Mouse (Mus musculus): Measurements from ENCODE around the gene Snapin. TPM values are rescaled to one million over a fixed set of nuclear protein-coding genes. Genes with fewer than 3 reads are reported as not detected.

Gene Snapin
- polyA plus RNA-seq (2012; ENCODE audit: insufficient read depth, low replicate concordance), result 3.0 and 5.3 TPM in 2 replicates

DNA sequence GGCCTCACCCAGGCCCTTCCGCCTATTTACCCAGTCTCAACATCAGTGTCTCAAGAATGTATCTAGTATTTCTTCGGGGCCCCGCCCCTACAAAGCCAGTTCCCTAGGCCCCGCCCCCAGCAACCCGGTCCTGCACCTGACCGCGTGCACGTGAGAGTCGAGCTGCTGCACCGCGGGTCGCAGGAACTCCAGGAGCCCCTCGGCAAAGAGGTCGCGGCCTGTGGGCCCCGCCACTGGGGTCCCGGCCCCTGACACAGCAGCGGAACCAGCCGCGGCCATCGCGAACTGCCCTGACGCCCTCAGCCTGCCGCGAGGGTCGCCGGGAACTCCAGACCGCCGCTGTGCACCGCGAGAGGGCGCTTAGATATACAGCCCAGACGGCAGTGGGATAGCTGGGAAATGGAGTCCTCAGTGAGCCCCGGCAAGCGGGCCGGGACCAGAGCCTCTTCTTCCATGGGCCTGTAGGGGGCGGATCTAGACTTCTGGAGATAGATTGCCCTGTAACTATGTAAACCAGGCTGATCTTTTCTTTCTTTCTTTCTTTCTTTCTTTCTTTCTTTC is at the start of gene Snapin:
Snapin (minus strand) TSS at position 338 of the 561 bp plus-strand sequence.
- H3K36me3 ChIP-seq (replicated peaks; ENCODE audit: low read length), result peaks cover 61% of the 10 kb centered on the region

GRCm38 (mm10) chr3:90537905-90538296 is 47.1 kb upstream of the Snapin start:
- TF ChIP-seq GATA1 (IDR thresholded peaks at IDR 0.05; ENCODE audit: borderline replicate concordance, low read length), result no peak
- no peak for TF ChIP-seq FLI1 (IDR thresholded peaks at IDR 0.05; ENCODE audit: low read length)
- H3K36me3 ChIP-seq (replicated peaks; ENCODE audit: low read length), result no peaks in the 10 kb centered on the region
- H3K4me3 ChIP-seq (replicated peaks), result no peak overlapping the region

More for the DNA sequence above, at the start of gene Snapin:
- H3K27me3 ChIP-seq (replicated peaks), result no peaks in the 10 kb centered on the region
- H3K4me3 ChIP-seq (replicated peaks), result peak within 1 kb of the TSS; percentile 95
- no peaks in the 10 kb centered on the region for H3K9me3 ChIP-seq
- peaks cover 20% of the 10 kb centered on the region for H3K4me1 ChIP-seq
- TF ChIP-seq GATA1 (IDR thresholded peaks at IDR 0.05; ENCODE audit: borderline replicate concordance, low read length) (no peak), FLI1 (IDR thresholded peaks at IDR 0.05; ENCODE audit: low read length) (no peak)

GRCm38 (mm10) chr3:90537141-90537904 is 46.5 kb upstream of the Snapin start, which contains the start of gene S100a16:
TSS of gene S100a16 (plus strand) at chr3:90537254.
- no peaks in the 10 kb centered on the region for H3K9me3 ChIP-seq
- no peak for TF ChIP-seq FLI1 (IDR thresholded peaks at IDR 0.05; ENCODE audit: low read length)
- no peak for TF ChIP-seq GATA1 (IDR thresholded peaks at IDR 0.05; ENCODE audit: borderline replicate concordance, low read length)
- H3K4me1 ChIP-seq, result no peaks in the 10 kb centered on the region
- H3K36me3 ChIP-seq (replicated peaks; ENCODE audit: low read length), result no peaks in the 10 kb centered on the region
- peaks cover 45% of the 10 kb centered on the region for H3K27me3 ChIP-seq (replicated peaks)
- H3K4me3 ChIP-seq (replicated peaks), result no peak within 1 kb of the TSS

More at GRCm38 (mm10) chr3:90537905-90538296, 47.1 kb upstream of the Snapin start:
- Histone ChIP-seq H3K4me1 (no peaks in the 10 kb centered on the region), H3K9me3 (no peaks in the 10 kb centered on the region), H3K27me3 (replicated peaks) (peaks cover 50% of the 10 kb centered on the region)

DNA sequence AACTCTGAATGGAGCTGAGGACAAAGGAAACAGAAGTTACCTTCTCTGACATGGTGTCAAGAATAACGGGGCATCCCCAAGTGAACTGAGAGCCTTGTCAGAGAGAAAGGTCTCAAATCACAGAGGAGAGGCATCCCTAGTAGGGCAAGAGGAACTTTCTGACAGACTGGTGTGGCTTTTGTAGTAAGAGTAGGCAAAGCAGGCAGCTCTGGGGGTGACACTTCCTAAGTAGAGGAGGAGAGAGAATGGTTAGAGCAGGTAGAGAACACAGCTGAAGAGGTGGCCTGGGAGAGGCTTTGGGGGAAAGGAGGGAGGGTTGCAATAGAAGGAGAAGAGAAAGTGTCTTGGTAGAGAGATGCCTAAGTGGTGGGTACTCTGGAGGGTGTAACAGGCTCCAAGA is 44.6 kb upstream of the Snapin start:
- Histone ChIP-seq H3K36me3 (replicated peaks; ENCODE audit: low read length) (no peaks in the 10 kb centered on the region), H3K27me3 (replicated peaks) (peaks cover 28% of the 10 kb centered on the region), H3K4me3 (replicated peaks) (no peak overlapping the region), H3K4me1 (no peaks in the 10 kb centered on the region), H3K9me3 (no peaks in the 10 kb centered on the region)
- no peak for TF ChIP-seq FLI1 (IDR thresholded peaks at IDR 0.05; ENCODE audit: low read length)
- no peak for TF ChIP-seq GATA1 (IDR thresholded peaks at IDR 0.05; ENCODE audit: borderline replicate concordance, low read length)

DNA sequence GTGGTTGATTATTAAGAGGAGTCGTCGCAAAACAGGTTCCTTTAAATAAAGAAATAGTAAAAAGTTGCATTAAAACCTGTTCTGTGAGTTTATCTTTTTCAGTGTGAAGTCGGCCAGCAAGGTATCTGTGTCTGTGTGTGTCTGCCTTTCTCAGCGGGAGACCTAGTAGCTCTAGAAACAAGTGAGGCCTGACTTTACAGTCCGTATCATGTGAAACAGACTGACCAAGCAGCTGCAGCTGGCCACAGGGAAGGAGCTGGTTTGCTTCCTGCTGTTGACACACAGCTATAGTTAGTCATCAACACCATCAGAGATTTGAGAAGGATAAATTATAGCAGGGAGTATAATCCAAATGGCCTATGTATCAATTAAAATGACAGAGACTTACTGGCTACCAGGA is 40.9 kb upstream of the Snapin start:
- no peaks in the 10 kb centered on the region for H3K9me3 ChIP-seq
- H3K4me3 ChIP-seq (replicated peaks), result no peak overlapping the region
- TF ChIP-seq GATA1 (IDR thresholded peaks at IDR 0.05; ENCODE audit: borderline replicate concordance, low read length) (no peak), FLI1 (IDR thresholded peaks at IDR 0.05; ENCODE audit: low read length) (no peak)
- no peaks in the 10 kb centered on the region for H3K4me1 ChIP-seq
- peaks cover 27% of the 10 kb centered on the region for H3K27me3 ChIP-seq (replicated peaks)
- no peaks in the 10 kb centered on the region for H3K36me3 ChIP-seq (replicated peaks; ENCODE audit: low read length)

- Histone ChIP-seq H3K36me3 (replicated peaks; ENCODE audit: low read length) (peaks cover 25% of the 10 kb centered on the region), H3K4me3 (replicated peaks) (no peak overlapping the region), H3K9me3 (no peaks in the 10 kb centered on the region), H3K4me1 (no peaks in the 10 kb centered on the region), H3K27me3 (replicated peaks) (peaks cover 24% of the 10 kb centered on the region)
- no peak for TF ChIP-seq GATA1 (IDR thresholded peaks at IDR 0.05; ENCODE audit: borderline replicate concordance, low read length)
- TF ChIP-seq FLI1 (IDR thresholded peaks at IDR 0.05; ENCODE audit: low read length), result no peak
Measured at GRCm38 (mm10) chr3:90527291-90527873, 36.5 kb upstream of the Snapin start.

DNA sequence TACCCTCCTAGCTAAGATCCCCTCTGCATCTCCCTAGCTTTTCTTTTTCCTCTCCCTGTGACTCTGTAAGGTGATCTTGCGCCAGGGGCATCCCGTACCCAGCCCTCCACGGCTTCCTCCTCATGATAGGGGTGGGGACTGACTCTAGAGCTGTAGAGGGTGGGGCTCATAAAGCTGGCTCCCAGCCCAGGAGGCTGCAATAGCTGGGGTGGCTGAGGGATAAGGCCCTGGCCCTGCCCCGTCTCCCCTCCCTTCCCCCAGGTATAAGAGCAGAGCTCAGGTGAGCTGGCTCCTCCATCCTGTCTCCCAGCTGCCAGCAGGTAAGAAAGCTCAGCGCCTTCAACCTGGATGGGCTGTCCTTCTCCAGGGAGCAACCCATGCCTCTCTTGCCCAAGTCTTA is 35.7 kb upstream of the Snapin start, which contains the start of gene S100a14:
S100a14 (plus strand) TSS at position 277 of the 400 bp plus-strand sequence.
- no peaks in the 10 kb centered on the region for H3K4me1 ChIP-seq
- H3K36me3 ChIP-seq (replicated peaks; ENCODE audit: low read length), result peaks cover 26% of the 10 kb centered on the region
- no peak within 1 kb of the TSS for H3K4me3 ChIP-seq (replicated peaks)
- TF ChIP-seq GATA1 (IDR thresholded peaks at IDR 0.05; ENCODE audit: borderline replicate concordance, low read length), result no peak
- no peak for TF ChIP-seq FLI1 (IDR thresholded peaks at IDR 0.05; ENCODE audit: low read length)
- H3K27me3 ChIP-seq (replicated peaks), result peaks cover 24% of the 10 kb centered on the region
- H3K9me3 ChIP-seq, result no peaks in the 10 kb centered on the region

DNA sequence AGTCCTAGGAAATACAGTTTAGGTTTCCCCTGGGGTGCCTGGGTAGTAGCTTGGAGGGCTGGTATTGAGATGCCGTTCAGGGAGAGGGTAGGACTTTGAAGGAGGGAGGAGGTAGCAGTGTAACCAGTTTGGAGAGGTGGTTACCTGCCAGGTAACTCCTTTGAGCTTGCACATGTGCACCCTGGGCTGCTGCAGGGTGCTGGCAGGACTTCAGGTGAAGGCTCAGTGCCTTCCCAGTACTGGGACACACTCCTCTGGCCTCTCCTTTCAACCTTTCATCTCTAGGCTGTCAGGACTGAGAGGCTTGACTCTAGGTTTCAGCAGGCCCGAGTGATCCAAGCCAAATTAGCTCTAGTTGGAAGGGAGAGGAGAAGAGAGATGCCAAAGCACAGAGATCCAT is 35.2 kb upstream of the Snapin start:
- Histone ChIP-seq H3K36me3 (replicated peaks; ENCODE audit: low read length) (peaks cover 26% of the 10 kb centered on the region), H3K9me3 (no peaks in the 10 kb centered on the region), H3K4me3 (replicated peaks) (no peak overlapping the region), H3K27me3 (replicated peaks) (peaks cover 24% of the 10 kb centered on the region), H3K4me1 (no peaks in the 10 kb centered on the region)
- no peak for TF ChIP-seq FLI1 (IDR thresholded peaks at IDR 0.05; ENCODE audit: low read length)
- TF ChIP-seq GATA1 (IDR thresholded peaks at IDR 0.05; ENCODE audit: borderline replicate concordance, low read length), result no peak

DNA sequence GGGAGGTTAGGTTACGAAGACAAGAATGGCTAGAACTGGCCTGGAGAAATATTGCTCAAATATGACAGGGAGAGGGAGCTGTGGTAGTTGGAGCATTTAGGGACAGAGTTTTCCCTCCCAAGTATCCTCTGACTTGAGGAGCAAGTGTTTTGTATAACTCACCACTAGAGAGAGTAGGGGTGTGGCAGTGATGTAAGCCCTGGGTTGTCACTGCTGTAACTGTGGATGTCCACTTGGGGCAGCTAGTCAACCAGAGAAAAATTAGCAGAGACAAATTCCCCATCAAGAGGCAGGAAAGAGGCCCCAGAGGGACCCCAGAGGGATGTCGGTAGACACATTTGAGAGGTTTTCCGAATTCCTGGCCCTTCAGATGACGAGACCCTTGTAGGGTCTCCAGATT is 34.6 kb upstream of the Snapin start:
- Histone ChIP-seq H3K36me3 (replicated peaks; ENCODE audit: low read length) (peaks cover 32% of the 10 kb centered on the region), H3K9me3 (no peaks in the 10 kb centered on the region), H3K27me3 (replicated peaks) (peaks cover 24% of the 10 kb centered on the region), H3K4me1 (no peaks in the 10 kb centered on the region), H3K4me3 (replicated peaks) (no peak overlapping the region)
- TF ChIP-seq FLI1 (IDR thresholded peaks at IDR 0.05; ENCODE audit: low read length) (no peak), GATA1 (IDR thresholded peaks at IDR 0.05; ENCODE audit: borderline replicate concordance, low read length) (no peak)

- H3K27me3 ChIP-seq (replicated peaks), result no peaks in the 10 kb centered on the region
- no peak for TF ChIP-seq GATA1 (IDR thresholded peaks at IDR 0.05; ENCODE audit: borderline replicate concordance, low read length)
- no peak for TF ChIP-seq FLI1 (IDR thresholded peaks at IDR 0.05; ENCODE audit: low read length)
- peaks cover 49% of the 10 kb centered on the region for H3K4me1 ChIP-seq
- H3K36me3 ChIP-seq (replicated peaks; ENCODE audit: low read length), result peaks cover 46% of the 10 kb centered on the region
- no peaks in the 10 kb centered on the region for H3K9me3 ChIP-seq
- no peak overlapping the region for H3K4me3 ChIP-seq (replicated peaks)
Measured at GRCm38 (mm10) chr3:90517711-90518110, 26.9 kb upstream of the Snapin start.

Data from megakaryocyte, embryonic 14.5 days (primary cell).